Mouse (Mus musculus): ENCODE results near the gene Ifnlr1. TPM values are rescaled to one million over a fixed set of nuclear protein-coding genes. Genes with fewer than 3 reads are reported as not detected.

Ifnlr1 gene
- total RNA-seq, 1 experiment from 2014 or later: 0.30 TPM

GRCm38 (mm10) chr4:135744726-135745448 is 58.8 kb downstream of the Ifnlr1 start:
- no peak for DNase-seq

GRCm38 (mm10) chr4:135745613-135746012 is 59.5 kb downstream of the Ifnlr1 start:
- peak; percentile 31 for DNase-seq

- no peak for DNase-seq
Observed at GRCm38 (mm10) chr4:135750896-135751295, 64.8 kb downstream of the Ifnlr1 start.

- no peak for DNase-seq
Observed at GRCm38 (mm10) chr4:135752106-135752778, 66.2 kb downstream of the Ifnlr1 start.

- DNase-seq: no peak
Observed at GRCm38 (mm10) chr4:135752779-135753164, 66.7 kb downstream of the Ifnlr1 start.

Other genes with a start within 250 kb of the Ifnlr1 start
- gene Stpg1, start 191.5 kb upstream of the Ifnlr1 start, total RNA-seq (2021): 0.19 and 1.1 TPM in 2 replicates
- 15.5 and 15.8 TPM in 2 replicates for gene Nipal3, start 191.2 kb upstream of the Ifnlr1 start, total RNA-seq (2021)
- 0.23 and 0.37 TPM in 2 replicates for gene Grhl3, start 112.7 kb upstream of the Ifnlr1 start, total RNA-seq (2021)
- 0.67 and 0.75 TPM in 2 replicates for gene Il22ra1, start 41.9 kb downstream of the Ifnlr1 start, total RNA-seq (2021)
- 0.59 and 0.75 TPM in 2 replicates for gene Myom3, start 73.4 kb downstream of the Ifnlr1 start, total RNA-seq (2021)
- 119 and 125 TPM in 2 replicates for gene Srsf10, start 169.5 kb downstream of the Ifnlr1 start, total RNA-seq (2021)
- 110 and 149 TPM in 2 replicates for gene Pnrc2, start 187.6 kb downstream of the Ifnlr1 start, total RNA-seq (2021)
- 1.9 and 4.7 TPM in 2 replicates for gene Cnr2, start 209.1 kb downstream of the Ifnlr1 start, total RNA-seq (2021)
- gene Fuca1, start 234.4 kb downstream of the Ifnlr1 start, total RNA-seq (2021): 90.1 and 94.3 TPM in 2 replicates

Data from adrenal gland, postnatal 14 days (tissue).